Mouse (Mus musculus) lung, postnatal 0 days (tissue): ENCODE measurements around the gene Muc3.

Experiments
- CTCF ChIP-seq: IDR thresholded peaks from 2 replicates; pipeline ENCODE4 v1.5.1; 2016; ENCODE audit warnings: antibody characterized with exemption, mild to moderate bottlenecking
- EP300 ChIP-seq: IDR thresholded peaks from 2 replicates; pipeline ENCODE4 v1.6.1; 2016; ENCODE audit warnings: antibody characterized with exemption, mild to moderate bottlenecking, control low read depth

- no peak for TF ChIP-seq CTCF
- no peak for TF ChIP-seq EP300
Measured at GRCm38 (mm10) chr5:137166012-137166411, 16.9 kb upstream of the Muc3 start.
